Mouse (Mus musculus) heart, adult 2 months (tissue): ENCODE data around the gene Pde4d.

Source experiments
- CTCF ChIP-seq: fragments of 200-600 bp; IDR thresholded peaks from 2 replicates; pipeline ENCODE4 v1.8.1; 2022; ENCODE audit warnings: antibody characterized with exemption, mild to moderate bottlenecking, moderate library complexity
- EP300 ChIP-seq: fragments of 200-500 bp; IDR thresholded peaks from 2 replicates; pipeline ENCODE4 v1.6.1; 2011; ENCODE audit warnings: low read depth, low read length, control low read depth; ENCODE audit not compliant: insufficient read depth

- no peak for TF ChIP-seq CTCF
- TF ChIP-seq EP300: no peak
Measured at GRCm38 (mm10) chr13:109918631-109919030, 1468.9 kb downstream of the Pde4d start.
